Mouse (Mus musculus) CH12.LX (cell line): ENCODE data around the gene Rplp2. TPM values are rescaled to one million over a fixed set of nuclear protein-coding genes. Genes with fewer than 3 reads are reported as not detected.
A peak's percentile ranks its signal among the peaks of the same experiment; 100 is the strongest.

Experiments
- DNase-seq: peaks from one replicate; pipeline ENCODE4 v3.0.0-alpha.2; 2013; ENCODE audit errors: extremely low read depth
- H3K27ac ChIP-seq: 2 replicates; pipeline ENCODE4 v1.5.1; 2012; ENCODE audit warnings: low read depth, mild to moderate bottlenecking, control low read depth, moderate library complexity; ENCODE audit not compliant: insufficient read depth
- H3K27me3 ChIP-seq: replicated peaks from 2 replicates; pipeline ENCODE3; 2012; ENCODE audit warnings: inconsistent platforms
- H3K36me3 ChIP-seq, 2 experiments: replicated peaks in 1 of 2; 2 replicates each; pipeline versions ENCODE3 to v1.6.1; 2012; ENCODE audit warnings: inconsistent platforms in 1 of 2, low read length in 1 of 2, mild to moderate bottlenecking in 1 of 2, mixed read lengths in 1 of 2, moderate library complexity in 1 of 2; ENCODE audit not compliant: control insufficient read depth in 1 of 2, insufficient read depth in 1 of 2
- H3K4me1 ChIP-seq, 2 experiments: 2 replicates each; pipeline ENCODE4 v1.6.1; 2012; ENCODE audit warnings: inconsistent platforms in 1 of 2, moderate library complexity in 1 of 2; ENCODE audit not compliant: insufficient read depth in 2 of 2, control insufficient read depth in 1 of 2
- H3K4me2 ChIP-seq: 2 replicates; pipeline ENCODE4 v1.6.1; 2012; ENCODE audit warnings: low read depth, mild to moderate bottlenecking, control low read depth; ENCODE audit not compliant: poor library complexity, insufficient read depth, severe bottlenecking
- H3K4me3 ChIP-seq, 3 experiments: fragments of 150-350 bp in 1 of 3; sonication (generic) in 1 of 3; replicated peaks in 1 of 3; 2 replicates each; pipeline versions ENCODE3 to v1.5.1; 2011 to 2012; ENCODE audit warnings: low read depth in 2 of 3, low read length in 2 of 3, mild to moderate bottlenecking in 2 of 3, moderate library complexity in 2 of 3, control low read depth in 1 of 3, improper control_type of control experiment in 1 of 3, inconsistent platforms in 1 of 3, mixed read lengths in 1 of 3; ENCODE audit not compliant: poor library complexity in 1 of 3
- H3K79me2 ChIP-seq: replicated peaks from 2 replicates; pipeline ENCODE4 v1.6.1; 2012; ENCODE audit warnings: mild to moderate bottlenecking, moderate library complexity; ENCODE audit not compliant: control insufficient read depth, poor library complexity, insufficient read depth, severe bottlenecking; ENCODE audit errors: extremely low read depth
- H3K9ac ChIP-seq: 2 replicates; pipeline ENCODE4 v1.6.1; 2012; ENCODE audit warnings: low read depth, mild to moderate bottlenecking, control low read depth, moderate library complexity; ENCODE audit not compliant: insufficient read depth
- H3K9me3 ChIP-seq: replicated peaks from 2 replicates; pipeline ENCODE3; 2012; ENCODE audit warnings: low read length, inconsistent platforms, mixed read lengths
- BHLHE40 ChIP-seq: IDR thresholded peaks from 2 replicates; pipeline ENCODE4 v1.6.1; 2011; ENCODE audit warnings: mild to moderate bottlenecking, low read depth, low read length, improper control_type of control experiment
- CHD1 ChIP-seq: IDR thresholded peaks from 2 replicates; pipeline ENCODE4 v1.6.1; 2012; ENCODE audit warnings: low read depth, low read length, improper control_type of control experiment, inconsistent platforms
- CHD2 ChIP-seq: IDR thresholded peaks from 2 replicates; pipeline ENCODE4 v1.6.1; 2011; ENCODE audit warnings: low read length, improper control_type of control experiment
- CTCF ChIP-seq, 2 experiments: IDR thresholded peaks in 1 of 2; conservative IDR thresholded peaks in 1 of 2; 2 replicates each; pipeline ENCODE4 v1.5.1; 2011 to 2012; ENCODE audit warnings: low read depth in 2 of 2, low read length in 2 of 2, improper control_type of control experiment in 1 of 2, inconsistent platforms in 1 of 2, mild to moderate bottlenecking in 1 of 2, moderate library complexity in 1 of 2
- E2F4 ChIP-seq: IDR thresholded peaks from 2 replicates; pipeline ENCODE4 v1.6.1; 2011; ENCODE audit warnings: low read depth, low read length, improper control_type of control experiment; ENCODE audit not compliant: insufficient replicate concordance
- EP300 ChIP-seq: IDR thresholded peaks from 2 replicates; pipeline ENCODE4 v1.6.1; 2011; ENCODE audit warnings: low read length, improper control_type of control experiment
- ETS1 ChIP-seq: conservative IDR thresholded peaks from 2 replicates; pipeline ENCODE4 v1.6.1; 2012; ENCODE audit warnings: low read depth, mild to moderate bottlenecking, inconsistent platforms, low read length, improper control_type of control experiment, moderate library complexity
- GABPA ChIP-seq: IDR thresholded peaks from 2 replicates; pipeline ENCODE4 v1.6.1; 2012; ENCODE audit warnings: low read depth, low read length, improper control_type of control experiment, inconsistent platforms; ENCODE audit not compliant: insufficient replicate concordance
- HCFC1 ChIP-seq: IDR thresholded peaks from 2 replicates; pipeline ENCODE4 v1.6.1; 2012; ENCODE audit warnings: low read depth, mild to moderate bottlenecking, inconsistent platforms, low read length, improper control_type of control experiment
- IRF4 ChIP-seq: IDR thresholded peaks from 2 replicates; pipeline ENCODE4 v1.6.1; 2014; ENCODE audit warnings: low read depth, mild to moderate bottlenecking, inconsistent platforms, low read length, improper control_type of control experiment
- JUND ChIP-seq: conservative IDR thresholded peaks from 2 replicates; pipeline ENCODE4 v1.6.1; 2011; ENCODE audit warnings: low read depth, low read length, improper control_type of control experiment
- KAT2A ChIP-seq: IDR thresholded peaks from 2 replicates; pipeline ENCODE4 v1.6.1; 2012; ENCODE audit warnings: low read length, improper control_type of control experiment, inconsistent platforms; ENCODE audit not compliant: insufficient replicate concordance
- MAFK ChIP-seq: IDR thresholded peaks from 2 replicates; pipeline ENCODE4 v1.6.1; 2011; ENCODE audit warnings: low read length, improper control_type of control experiment; ENCODE audit not compliant: insufficient replicate concordance
- MAZ ChIP-seq: IDR thresholded peaks from 2 replicates; pipeline ENCODE4 v1.6.1; 2012; ENCODE audit warnings: low read depth, mild to moderate bottlenecking, inconsistent platforms, low read length, improper control_type of control experiment, moderate library complexity
- MEF2A ChIP-seq: IDR thresholded peaks from 2 replicates; pipeline ENCODE4 v1.6.1; 2014; ENCODE audit warnings: low read depth, mild to moderate bottlenecking, inconsistent platforms, low read length, improper control_type of control experiment, borderline replicate concordance
- MXI1 ChIP-seq: IDR thresholded peaks from 2 replicates; pipeline ENCODE4 v1.6.1; 2011; ENCODE audit warnings: mild to moderate bottlenecking, low read depth, low read length, improper control_type of control experiment
- MYC ChIP-seq: IDR thresholded peaks from 2 replicates; pipeline ENCODE4 v1.6.1; 2011; ENCODE audit warnings: low read depth, mild to moderate bottlenecking, improper control_type of control experiment, low read length
- NRF1 ChIP-seq: IDR thresholded peaks from 2 replicates; pipeline ENCODE4 v1.6.1; 2014; ENCODE audit warnings: low read depth, mild to moderate bottlenecking, inconsistent platforms, low read length, improper control_type of control experiment, moderate library complexity
- PAX5 ChIP-seq: IDR thresholded peaks from 2 replicates; pipeline ENCODE4 v1.6.1; 2012; ENCODE audit warnings: low read length, inconsistent platforms, mixed read lengths
- POLR2A ChIP-seq: IDR thresholded peaks from 2 replicates; pipeline ENCODE4 v1.6.1; 2011; ENCODE audit warnings: low read depth, mild to moderate bottlenecking, improper control_type of control experiment, low read length
- POLR2AphosphoS2 ChIP-seq: IDR thresholded peaks from 2 replicates; pipeline ENCODE4 v1.6.1; 2011; ENCODE audit warnings: low read depth, low read length, improper control_type of control experiment
- RAD21 ChIP-seq: IDR thresholded peaks from 2 replicates; pipeline ENCODE4 v1.6.1; 2011; ENCODE audit warnings: low read depth, mild to moderate bottlenecking, low read length, improper control_type of control experiment, moderate library complexity
- RCOR1 ChIP-seq: conservative IDR thresholded peaks from 2 replicates; pipeline ENCODE4 v1.6.1; 2012; ENCODE audit warnings: low read depth, mild to moderate bottlenecking, inconsistent platforms, low read length, improper control_type of control experiment
- SMC3 ChIP-seq: IDR thresholded peaks from 2 replicates; pipeline ENCODE4 v1.6.1; 2011; ENCODE audit warnings: low read depth, low read length, improper control_type of control experiment
- TBP ChIP-seq: conservative IDR thresholded peaks from 2 replicates; pipeline ENCODE4 v1.6.1; 2011; ENCODE audit warnings: low read depth, low read length, improper control_type of control experiment
- USF1 ChIP-seq: IDR thresholded peaks from 2 replicates; pipeline ENCODE4 v1.6.1; 2014; ENCODE audit warnings: low read depth, mild to moderate bottlenecking, inconsistent platforms, low read length, improper control_type of control experiment
- USF2 ChIP-seq: conservative IDR thresholded peaks from 2 replicates; pipeline ENCODE4 v1.6.1; 2011; ENCODE audit warnings: low read depth, low read length, improper control_type of control experiment
- ZKSCAN1 ChIP-seq: IDR thresholded peaks from 2 replicates; pipeline ENCODE4 v1.6.1; 2012; ENCODE audit warnings: low read depth, inconsistent platforms, low read length, improper control_type of control experiment, borderline replicate concordance
- ZMIZ1 ChIP-seq: IDR thresholded peaks from 2 replicates; pipeline ENCODE4 v1.6.1; 2012; ENCODE audit warnings: low read depth, mild to moderate bottlenecking, inconsistent platforms, low read length, improper control_type of control experiment
- dilution Hi-C: fragments of 300-500 bp; cut with MboI; formaldehyde crosslinking; loops from 2 replicates; pipeline ENCODE4 v1.14.3; 2020; ENCODE audit warnings: low sequenced_read_pairs; ENCODE audit not compliant: extremely low pct_unique_long_range_greater_than_20kb, extremely low pct_ligation_motif_present
- in situ Hi-C: fragments of 300-500 bp; cut with MboI; formaldehyde crosslinking; loops from 3 replicates; pipeline ENCODE4 v1.14.3; 2019; ENCODE audit warnings: low sequenced_read_pairs, low pct_ligation_motif_present, low pct_unique_long_range_greater_than_20kb, mixed read lengths
- polyA plus RNA-seq: library from polyadenylated mRNA; unstranded; fragments of >175 nt; gene quantifications from 2 replicates; pipeline ENCODE4 v1.2.1, GENCODE M21; 2012; ENCODE audit warnings: low read depth; ENCODE audit not compliant: insufficient read length
- total RNA-seq, 2 experiments: library from RNA; depleted of rRNA; stranded (reverse); fragments of 300-350 nt in 1 of 2; fragments of >200 nt in 1 of 2; gene quantifications; 2 replicates each; pipeline ENCODE4 v1.2.3; 2012 to 2014

Rplp2 gene
- total and polyA plus RNA-seq, 3 experiments: 791 to 3,416 (median 2,025) TPM

- Histone ChIP-seq H3K4me3 (no peak overlapping the region), H3K27me3 (no peaks in the 10 kb centered on the region), H3K27ac (no peak overlapping the region), H3K4me1 (peaks cover 14 to 51% of the 10 kb centered on the region in 2 experiments), H3K36me3 (peaks cover 33 to 43% of the 10 kb centered on the region in 2 experiments), H3K9ac (no peak overlapping the region), H3K9me3 (no peaks in the 10 kb centered on the region), H3K79me2 (peaks cover 20% of the 10 kb centered on the region), H3K4me2 (no peak overlapping the region)
- TF ChIP-seq EP300 (no peak), PAX5 (no peak), CTCF (conservative IDR thresholded peaks at IDR 0.05 in 1 of 2, IDR thresholded peaks at IDR 0.05 in 1 of 2; ENCODE audit: low read depth in 2 of 2, low read length in 2 of 2) (no peak), HCFC1 (no peak), KAT2A (no peak), MEF2A (no peak), ZMIZ1 (peak; percentile 48; the same call in 1 of the 2 replicates), POLR2A (peak; percentile 51; the same call in 1 of the 2 replicates), E2F4 (no peak), ZKSCAN1 (no peak), IRF4 (no peak), ETS1 (no peak), MXI1 (no peak), MAFK (0 out of 2 replicates have a peak, but pooled peaks have one; percentile 5), RAD21 (no peak), CHD2 (peak; percentile 6; the same call in 1 of the 2 replicates), MAZ (no peak), GABPA (no peak), JUND (no peak), CHD1 (no peak), BHLHE40 (no peak), NRF1 (no peak), SMC3 (no peak), MYC (no peak), USF1 (no peak), USF2 (no peak), RCOR1 (peak; percentile 70; the same call in 1 of the 2 replicates), POLR2AphosphoS2 (no peak; the same call in none of the 2 replicates), TBP (no peak)
- in situ Hi-C loops (loop anchor here (5.0 kb wide), 1 partner anchor 40 kb away; the partner anchor contains the start of gene Gatd1), dilution Hi-C loops (no loop called here)
- DNase-seq: no peak
These were observed 4.8 kb downstream of the Rplp2 start for GRCm38 (mm10) chr7:141451928-141452327.
